Mouse (Mus musculus) bone marrow, adult 2 months (tissue): Measurements from ENCODE around the gene Cdkn3. TPM values are rescaled to one million over a fixed set of nuclear protein-coding genes. Genes with fewer than 3 reads are reported as not detected.
"Not testable (repeated sequence)": the region's sequence is repeated elsewhere in the genome, so short reads cannot be mapped to it uniquely, and the experiment has no call there.

ENCODE experiments used
- H3K27ac ChIP-seq: fragments of 200-500 bp; 2 replicates; pipeline ENCODE4 v1.5.1; 2012; ENCODE audit warnings: low read depth, mild to moderate bottlenecking, control low read depth, inconsistent platforms, low read length; ENCODE audit not compliant: control insufficient read depth, poor library complexity, insufficient read depth
- H3K4me1 ChIP-seq: fragments of 200-500 bp; 2 replicates; pipeline ENCODE4 v1.6.1; 2011; ENCODE audit warnings: low read length; ENCODE audit not compliant: control insufficient read depth, insufficient read depth
- H3K4me3 ChIP-seq: fragments of 200-500 bp; replicated peaks from 2 replicates; pipeline ENCODE3; 2011; ENCODE audit warnings: mild to moderate bottlenecking, low read depth, low read length, control low read depth; ENCODE audit not compliant: control insufficient read depth
- CTCF ChIP-seq: fragments of 200-500 bp; IDR thresholded peaks from 2 replicates; pipeline ENCODE4 v1.5.1; 2011; ENCODE audit warnings: low read length, control low read depth; ENCODE audit not compliant: control insufficient read depth, insufficient read depth
- POLR2A ChIP-seq: fragments of 200-500 bp; IDR thresholded peaks from 2 replicates; pipeline ENCODE4 v1.6.1; 2011; ENCODE audit warnings: low read depth, mild to moderate bottlenecking, control low read depth, low read length, borderline replicate concordance; ENCODE audit not compliant: control insufficient read depth
- WGBS: fragments of 180-500 bp; shearing (Covaris S2); methylation state at CpG from one replicate; pipeline ENCODE4 v1.1.7; 2018; 5-methylcytosine and 5-hydroxymethylcytosine counted together
- polyA plus RNA-seq: library from polyadenylated mRNA; stranded (reverse); fragments of >200 nt; gene quantifications from 2 replicates; pipeline ENCODE4 v1.2.4, GENCODE M21; 2011; ENCODE audit warnings: low replicate concordance; ENCODE audit not compliant: missing spikeins, insufficient read depth, insufficient read length

The Cdkn3 gene
- polyA plus RNA-seq, 1 experiment: 105 TPM

GRCm38 (mm10) chr14:46803791-46804190 is 43.5 kb downstream of the Cdkn3 start:
- Histone ChIP-seq H3K4me1 (no peaks in the 10 kb centered on the region; the same call in 1 of the 2 replicates), H3K27ac (no peak overlapping the region), H3K4me3 (no peak overlapping the region)
- whole genome bisulfite sequencing: 62% methylated on average over 1 of the region's 1 CpGs
- TF ChIP-seq POLR2A (no peak), CTCF (no peak)

- WGBS: 82% methylated on average over 5 of the region's 5 CpGs
- H3K27ac ChIP-seq: no peak overlapping the region
- H3K4me1 ChIP-seq: no peaks in the 10 kb centered on the region
- H3K4me3 ChIP-seq: no peak overlapping the region
- TF ChIP-seq POLR2A: no peak
- TF ChIP-seq CTCF: no peak
Measured at GRCm38 (mm10) chr14:46806186-46806585, 45.8 kb downstream of the Cdkn3 start.

DNA sequence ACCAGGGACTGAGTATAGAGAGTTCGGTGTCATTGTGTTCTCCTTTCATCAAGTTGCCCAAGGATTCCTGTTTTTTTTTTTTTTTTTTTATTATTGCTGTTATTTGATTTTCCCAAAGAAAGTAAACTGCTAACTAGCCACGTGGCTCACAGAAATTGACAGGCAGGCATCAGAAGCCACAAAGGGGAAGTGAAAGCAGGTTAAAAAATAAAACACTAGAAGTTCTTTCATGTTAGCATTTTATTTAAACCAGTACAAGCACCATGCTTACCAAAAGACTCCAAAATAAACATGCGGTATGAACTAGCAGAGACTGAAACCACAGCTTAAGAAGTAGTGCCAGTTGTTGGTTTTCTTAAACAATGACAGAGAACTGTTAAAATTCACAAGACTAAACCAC is 47.6 kb downstream of the Cdkn3 start:
- H3K27ac ChIP-seq: no peak overlapping the region
- 27% methylated on average over 3 of the region's 3 CpGs for WGBS

GRCm38 (mm10) chr14:46815640-46816039 is 55.3 kb downstream of the Cdkn3 start:
- TF ChIP-seq POLR2A: no peak
- TF ChIP-seq CTCF: no peak
- Histone ChIP-seq H3K4me1 (no peaks in the 10 kb centered on the region; the same call in 1 of the 2 replicates), H3K27ac (no peak overlapping the region), H3K4me3 (no peak overlapping the region)
- 53% methylated on average over 6 of the region's 6 CpGs for WGBS

More for the DNA sequence above, 47.6 kb downstream of the Cdkn3 start:
- TF ChIP-seq CTCF (no peak), POLR2A (no peak)
- Histone ChIP-seq H3K4me1 (no peaks in the 10 kb centered on the region), H3K4me3 (no peak overlapping the region)

- H3K27ac ChIP-seq: no peak overlapping the region
- TF ChIP-seq CTCF: no peak
- no peak for TF ChIP-seq POLR2A
- no peak overlapping the region for H3K4me3 ChIP-seq
- no peaks in the 10 kb centered on the region; the same call in 1 of the 2 replicates for H3K4me1 ChIP-seq
- WGBS: 80% methylated on average over 8 of the region's 8 CpGs
Measured at GRCm38 (mm10) chr14:46816916-46817622, 56.7 kb downstream of the Cdkn3 start.

DNA sequence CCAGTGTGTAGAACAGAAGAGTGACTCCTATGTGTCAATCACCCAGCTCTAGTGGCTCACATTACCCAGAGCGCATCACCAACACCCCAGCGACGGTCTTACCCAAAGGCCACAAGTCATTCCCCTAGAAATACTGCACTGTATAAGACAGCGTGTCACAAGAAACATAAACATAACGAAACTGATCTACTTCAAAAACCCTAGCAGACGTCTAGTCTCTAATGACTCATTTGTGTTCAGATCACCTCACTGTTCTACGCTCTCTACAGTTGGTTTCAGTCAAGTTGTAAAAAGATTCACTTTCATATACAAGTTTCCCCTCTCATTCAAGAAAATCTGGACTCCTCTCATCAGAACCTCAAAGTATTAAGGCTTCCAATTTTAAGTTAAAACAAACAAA is 58.4 kb downstream of the Cdkn3 start:
- H3K4me3 ChIP-seq: no peak overlapping the region
- no peak overlapping the region for H3K27ac ChIP-seq
- WGBS: 93% methylated on average over 7 of the region's 7 CpGs
- no peak for TF ChIP-seq CTCF
- TF ChIP-seq POLR2A: no peak
- no peaks in the 10 kb centered on the region; the same call in 1 of the 2 replicates for H3K4me1 ChIP-seq

- H3K27ac ChIP-seq, H3K4me1 ChIP-seq: not testable (repeated sequence)
- WGBS: 84% methylated on average over 5 of the region's 6 CpGs
Measured at GRCm38 (mm10) chr14:46819961-46820360, 59.6 kb downstream of the Cdkn3 start.

More at GRCm38 (mm10) chr14:46819961-46820360, 59.6 kb downstream of the Cdkn3 start:
- not testable (repeated sequence) for H3K4me3 ChIP-seq

Other genes with a start within 250 kb of the Cdkn3 start
- gene Cnih1, start 27.9 kb downstream of the Cdkn3 start, polyA plus RNA-seq: 36.3 and 41.8 TPM in 2 replicates
- gene Gmfb, start 61.7 kb downstream of the Cdkn3 start, polyA plus RNA-seq: 22.5 and 26.7 TPM in 2 replicates
- gene Cgrrf1, start 71.6 kb downstream of the Cdkn3 start, polyA plus RNA-seq: 11.8 and 20.7 TPM in 2 replicates
- 3.6 and 7.7 TPM in 2 replicates for gene Samd4, start 122.3 kb downstream of the Cdkn3 start, polyA plus RNA-seq